Mouse (Mus musculus) lung, adult 2 months (tissue): Measurements from ENCODE around the gene Il25. TPM values are rescaled to one million over a fixed set of nuclear protein-coding genes. Genes with fewer than 3 reads are reported as not detected.
"Not testable (repeated sequence)": the region's sequence is repeated elsewhere in the genome, so short reads cannot be mapped to it uniquely, and the experiment has no call there.

ENCODE experiments used
- DNase-seq: peaks from one replicate; pipeline ENCODE4 v3.0.0; 2022
- H3K4me1 ChIP-seq: fragments of 200-500 bp; 2 replicates; pipeline ENCODE4 v1.6.1; 2011; ENCODE audit warnings: low read length; ENCODE audit not compliant: control insufficient read depth, insufficient read depth
- H3K4me3 ChIP-seq: fragments of 200-500 bp; replicated peaks from 2 replicates; pipeline ENCODE3; 2011; ENCODE audit warnings: low read depth, mild to moderate bottlenecking, control low read depth, low read length; ENCODE audit errors: extremely low read depth
- CTCF ChIP-seq: fragments of 200-500 bp; IDR thresholded peaks from 2 replicates; pipeline ENCODE4 v1.5.1; 2011; ENCODE audit warnings: mild to moderate bottlenecking, low read length, control low read depth; ENCODE audit not compliant: insufficient read depth
- POLR2A ChIP-seq: fragments of 200-500 bp; IDR thresholded peaks from 2 replicates; pipeline ENCODE4 v1.6.1; 2011; ENCODE audit warnings: low read depth, mild to moderate bottlenecking, control low read depth, low read length, borderline replicate concordance; ENCODE audit errors: extremely low read depth
- WGBS: fragments of 180-500 bp; shearing (Covaris S2); methylation state at CpG from one replicate; pipeline ENCODE4 v1.1.7; 2018; 5-methylcytosine and 5-hydroxymethylcytosine counted together
- polyA plus RNA-seq: library from polyadenylated mRNA; depleted of rRNA; stranded (reverse); fragments of >200 nt; gene quantifications from 2 replicates; pipeline ENCODE4 v1.2.3, GENCODE M21; 2012

The Il25 gene
- polyA plus RNA-seq, 1 experiment: not detected

- H3K4me1 ChIP-seq: no peaks in the 10 kb centered on the region
- H3K4me3 ChIP-seq: no peak overlapping the region
- 73% methylated on average over 5 of the region's 5 CpGs for WGBS
- no peak for TF ChIP-seq CTCF
- no peak for TF ChIP-seq POLR2A
- no peak for DNase-seq
These were observed 29.0 kb downstream of the Il25 start for GRCm38 (mm10) chr14:54961487-54961886.

- no peak for DNase-seq
- no peak overlapping the region for H3K4me3 ChIP-seq
- no peaks in the 10 kb centered on the region for H3K4me1 ChIP-seq
- TF ChIP-seq CTCF (no peak), POLR2A (no peak)
- 80% methylated on average over 7 of the region's 7 CpGs for WGBS
These were observed 30.2 kb downstream of the Il25 start for GRCm38 (mm10) chr14:54962714-54963113.

- 88% methylated on average over 11 of the region's 11 CpGs for WGBS
These were observed 31.2 kb downstream of the Il25 start for GRCm38 (mm10) chr14:54963727-54964126.

GRCm38 (mm10) chr14:54965044-54965443 is 32.5 kb downstream of the Il25 start:
- TF ChIP-seq CTCF: no peak
- TF ChIP-seq POLR2A: no peak
- no peaks in the 10 kb centered on the region for H3K4me1 ChIP-seq
- WGBS: 72% methylated on average over 15 of the region's 15 CpGs
- H3K4me3 ChIP-seq: no peak overlapping the region
- DNase-seq: no peak

More at GRCm38 (mm10) chr14:54963727-54964126, 31.2 kb downstream of the Il25 start:
- TF ChIP-seq POLR2A (no peak), CTCF (no peak)
- H3K4me1 ChIP-seq: no peaks in the 10 kb centered on the region
- no peak overlapping the region for H3K4me3 ChIP-seq
- DNase-seq: no peak

GRCm38 (mm10) chr14:54965631-54966030 is 33.1 kb downstream of the Il25 start:
- H3K4me3 ChIP-seq: no peak overlapping the region
- WGBS: 52% methylated on average over 6 of the region's 6 CpGs
- no peak for TF ChIP-seq CTCF
- TF ChIP-seq POLR2A: no peak
- DNase-seq: no peak
- H3K4me1 ChIP-seq: no peaks in the 10 kb centered on the region

GRCm38 (mm10) chr14:54966320-54966977 is 34.0 kb downstream of the Il25 start, which contains the start of gene Myh6:
Myh6 (minus strand) TSS chr14:54966927.
- 71% methylated on average over 7 of the region's 7 CpGs for WGBS
- no peak within 1 kb of the TSS for H3K4me3 ChIP-seq
- TF ChIP-seq CTCF (no peak), POLR2A (no peak)
- no peak for DNase-seq
- H3K4me1 ChIP-seq: no peaks in the 10 kb centered on the region

- no peak for DNase-seq
- Histone ChIP-seq H3K4me1 (no peaks in the 10 kb centered on the region), H3K4me3 (no peak overlapping the region)
- 78% methylated on average over 3 of the region's 3 CpGs for WGBS
- TF ChIP-seq CTCF (no peak), POLR2A (no peak)
These were observed 35.4 kb downstream of the Il25 start for GRCm38 (mm10) chr14:54967874-54968273.

GRCm38 (mm10) chr14:54968344-54968743 is 35.8 kb downstream of the Il25 start:
- TF ChIP-seq CTCF (no peak), POLR2A (no peak)
- no peak overlapping the region for H3K4me3 ChIP-seq
- H3K4me1 ChIP-seq: no peaks in the 10 kb centered on the region
- no peak for DNase-seq

- not testable (repeated sequence) for H3K4me3 ChIP-seq, H3K4me1 ChIP-seq, DNase-seq
- 87% methylated on average over 10 of the region's 11 CpGs for WGBS
These were observed 40.3 kb downstream of the Il25 start for GRCm38 (mm10) chr14:54972786-54973185.

GRCm38 (mm10) chr14:54974068-54974791 is 41.7 kb downstream of the Il25 start:
- Histone ChIP-seq H3K4me3 (no peak overlapping the region), H3K4me1 (no peaks in the 10 kb centered on the region)
- WGBS: 79% methylated on average over 6 of the region's 6 CpGs
- no peak for DNase-seq
- TF ChIP-seq CTCF: no peak
- no peak for TF ChIP-seq POLR2A
